Mouse (Mus musculus) MEL (cell line): ENCODE results near the gene Lrrc25. TPM values are rescaled to one million over a fixed set of nuclear protein-coding genes. Genes with fewer than 3 reads are reported as not detected.

Experiments
- DNase-seq: peaks from one replicate; pipeline ENCODE4 v3.0.0; 2011; ENCODE audit warnings: low read depth, low spot score
- H3K27ac ChIP-seq: 2 replicates; pipeline ENCODE4 v1.5.1; 2012; ENCODE audit warnings: low read depth, mild to moderate bottlenecking, control low read depth, low read length, moderate library complexity; ENCODE audit not compliant: control insufficient read depth
- H3K27me3 ChIP-seq, 2 experiments: fragments of 150-350 bp in 1 of 2; sonication (generic) in 1 of 2; 2 replicates each; pipeline ENCODE4 v1.6.1; 2012; ENCODE audit warnings: low read length in 2 of 2, mild to moderate bottlenecking in 2 of 2, improper control_type of control experiment in 1 of 2, moderate library complexity in 1 of 2; ENCODE audit not compliant: insufficient read depth in 2 of 2, control insufficient read depth in 1 of 2
- H3K36me3 ChIP-seq, 2 experiments: 2 replicates each; pipeline ENCODE4 v1.6.1; 2012 to 2014; ENCODE audit warnings: low read length in 2 of 2, improper control_type of control experiment in 1 of 2, inconsistent platforms in 1 of 2, mild to moderate bottlenecking in 1 of 2; ENCODE audit not compliant: insufficient read depth in 2 of 2, control insufficient read depth in 1 of 2
- H3K4me1 ChIP-seq, 2 experiments: fragments of 150-350 bp in 1 of 2; sonication (generic) in 1 of 2; 2 replicates each; pipeline ENCODE4 v1.6.1; 2012; ENCODE audit warnings: low read length in 2 of 2, improper control_type of control experiment in 1 of 2, mild to moderate bottlenecking in 1 of 2; ENCODE audit not compliant: insufficient read depth in 2 of 2, control insufficient read depth in 1 of 2
- H3K4me3 ChIP-seq, 2 experiments: fragments of 150-350 bp in 1 of 2; sonication (generic) in 1 of 2; 2 replicates each; pipeline ENCODE4 v1.5.1; 2012; ENCODE audit warnings: low read depth in 2 of 2, low read length in 2 of 2, mild to moderate bottlenecking in 2 of 2, moderate library complexity in 2 of 2, control low read depth in 1 of 2, improper control_type of control experiment in 1 of 2; ENCODE audit not compliant: control insufficient read depth in 1 of 2, insufficient read depth in 1 of 2
- H3K79me2 ChIP-seq: 2 replicates; pipeline ENCODE4 v1.6.1; 2012; ENCODE audit warnings: mild to moderate bottlenecking, low read length, moderate library complexity; ENCODE audit not compliant: control insufficient read depth, poor library complexity, insufficient read depth
- H3K9ac ChIP-seq: 2 replicates; pipeline ENCODE4 v1.6.1; 2012; ENCODE audit warnings: low read depth, mild to moderate bottlenecking, control low read depth, low read length, moderate library complexity; ENCODE audit not compliant: control insufficient read depth, poor library complexity, severe bottlenecking
- H3K9me3 ChIP-seq: fragments of 150-350 bp; sonication (generic); replicated peaks from 2 replicates; pipeline ENCODE4 v1.6.1; 2012; ENCODE audit warnings: mild to moderate bottlenecking, low read length, improper control_type of control experiment, moderate library complexity; ENCODE audit not compliant: insufficient read depth
- CHD1 ChIP-seq: IDR thresholded peaks from 2 replicates; pipeline ENCODE4 v1.6.1; 2012; ENCODE audit warnings: low read depth, mild to moderate bottlenecking, inconsistent platforms, low read length, improper control_type of control experiment
- ELF1 ChIP-seq: IDR thresholded peaks from 2 replicates; pipeline ENCODE4 v1.6.1; 2014; ENCODE audit warnings: low read depth, mild to moderate bottlenecking, inconsistent platforms, low read length, improper control_type of control experiment, moderate library complexity
- ETS1 ChIP-seq: IDR thresholded peaks from 2 replicates; pipeline ENCODE4 v1.6.1; 2012; ENCODE audit warnings: low read depth, mild to moderate bottlenecking, inconsistent platforms, low read length, improper control_type of control experiment, moderate library complexity
- GABPA ChIP-seq: IDR thresholded peaks from 2 replicates; pipeline ENCODE4 v1.6.1; 2012; ENCODE audit warnings: low read depth, mild to moderate bottlenecking, inconsistent platforms, low read length, improper control_type of control experiment, moderate library complexity
- KAT2A ChIP-seq: conservative IDR thresholded peaks from 2 replicates; pipeline ENCODE4 v1.6.1; 2012; ENCODE audit warnings: low read depth, low read length, improper control_type of control experiment, inconsistent platforms
- MAZ ChIP-seq: IDR thresholded peaks from 2 replicates; pipeline ENCODE4 v1.6.1; 2012; ENCODE audit warnings: low read depth, mild to moderate bottlenecking, inconsistent platforms, low read length, improper control_type of control experiment
- NRF1 ChIP-seq: IDR thresholded peaks from 2 replicates; pipeline ENCODE4 v1.6.1; 2014; ENCODE audit warnings: low read depth, mild to moderate bottlenecking, inconsistent platforms, low read length, improper control_type of control experiment, moderate library complexity; ENCODE audit not compliant: poor library complexity, insufficient read depth, severe bottlenecking
- USF1 ChIP-seq: IDR thresholded peaks from 2 replicates; pipeline ENCODE4 v1.6.1; 2014; ENCODE audit warnings: low read depth, mild to moderate bottlenecking, inconsistent platforms, low read length, improper control_type of control experiment, moderate library complexity
- USF2 ChIP-seq, 2 experiments: IDR thresholded peaks; 2 replicates each; pipeline ENCODE4 v1.6.1; 2011 to 2012; ENCODE audit warnings: improper control_type of control experiment in 2 of 2, low read length in 2 of 2, borderline replicate concordance in 1 of 2, inconsistent platforms in 1 of 2, low read depth in 1 of 2, mild to moderate bottlenecking in 1 of 2; ENCODE audit not compliant: insufficient read depth in 1 of 2
- polyA plus RNA-seq, 2 experiments: library from polyadenylated mRNA; stranded (reverse) in 1 of 2; unstranded in 1 of 2; fragments of >175 nt in 1 of 2; fragments of >200 nt in 1 of 2; gene quantifications; 2 replicates each; pipeline versions ENCODE4 v1.2.1 to v1.2.4; 2012; ENCODE audit warnings: low replicate concordance in 2 of 2, low read depth in 1 of 2; ENCODE audit not compliant: insufficient read length in 2 of 2, insufficient read depth in 1 of 2, missing spikeins in 1 of 2
- total RNA-seq: library from RNA; depleted of rRNA; stranded (reverse); fragments of 300-350 nt; gene quantifications from 2 replicates; pipeline ENCODE4 v1.2.3, GENCODE M21; 2012; rRNA removed

Gene Lrrc25
- total and polyA plus RNA-seq, 3 experiments = 0.39 to 1.1 TPM; not detected in 1

DNA sequence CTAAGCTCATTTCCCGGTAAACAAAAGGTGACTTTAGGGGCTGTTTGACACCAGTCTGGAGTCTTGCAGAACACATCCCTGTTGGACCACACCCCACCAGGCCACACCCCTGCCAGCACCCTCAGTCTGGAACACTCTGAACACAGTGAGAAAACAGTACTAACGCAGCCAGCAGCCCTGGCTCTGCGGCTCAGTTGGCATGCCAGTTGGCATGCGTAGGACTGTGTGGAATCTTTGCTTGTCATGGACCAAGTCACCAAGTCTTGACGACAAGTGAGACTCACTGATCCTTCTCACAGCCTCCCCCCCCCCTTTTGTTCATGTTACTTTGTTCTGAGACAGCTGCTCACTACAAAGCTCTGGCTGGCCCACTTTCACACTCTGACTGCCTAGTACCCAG lies 51.1 kb downstream of the Lrrc25 start:
- Histone ChIP-seq H3K27ac (no peak overlapping the region), H3K27me3 (no peaks in the 10 kb centered on the region), H3K36me3 (0 out of 4 replicates have a peak, but pooled peaks cover 0 to 2% of the 10 kb centered on the region in 2 experiments), H3K79me2 (no peaks in the 10 kb centered on the region), H3K9ac (no peak overlapping the region), H3K4me1 (peaks cover 0 to 7% of the 10 kb centered on the region in 2 experiments; a peak in 2 of 4 replicates), H3K9me3 (no peaks in the 10 kb centered on the region), H3K4me3 (no peak overlapping the region)
- TF ChIP-seq NRF1 (no peak), ETS1 (no peak), GABPA (no peak), ELF1 (no peak), USF1 (no peak), CHD1 (no peak), USF2 (IDR thresholded peaks at IDR 0.05; ENCODE audit: borderline replicate concordance in 1 of 2, insufficient read depth in 1 of 2, low read depth in 1 of 2, low read length in 2 of 2) (no peak), KAT2A (no peak), MAZ (no peak)
- no peak for DNase-seq

Other genes with a start within 250 kb of the Lrrc25 start
- not detected in 2 replicates for gene Comp, start 242.6 kb upstream of the Lrrc25 start, total RNA-seq
- gene Comp, start 242.6 kb upstream of the Lrrc25 start, polyA plus RNA-seq = under 1 TPM in 1 of 2 experiments, not detected in 1; 0.54 TPM
- gene Crtc1, start 176.6 kb upstream of the Lrrc25 start, total RNA-seq = 3.0 and 3.3 TPM in 2 replicates
- gene Crtc1, start 176.6 kb upstream of the Lrrc25 start, polyA plus RNA-seq = 10 to 100 TPM in 1 of 2 experiments, not detected in 1; 18.0 TPM
- gene Klhl26, start 139.2 kb upstream of the Lrrc25 start, total RNA-seq = 7.6 and 8.0 TPM in 2 replicates
- 10 to 100 TPM in 1 of 2 experiments, not detected in 1; 11.4 TPM for gene Klhl26, start 139.2 kb upstream of the Lrrc25 start, polyA plus RNA-seq
- not detected in 2 replicates for gene Tmem59l, start 128.8 kb upstream of the Lrrc25 start, total RNA-seq
- gene Tmem59l, start 128.8 kb upstream of the Lrrc25 start, polyA plus RNA-seq = not detected
- 3.8 and 6.6 TPM in 2 replicates for gene Crlf1, start 123.0 kb upstream of the Lrrc25 start, total RNA-seq
- gene Crlf1, start 123.0 kb upstream of the Lrrc25 start, polyA plus RNA-seq = 10 to 100 TPM in 1 of 2 experiments, not detected in 1; 26.6 TPM
- 200 and 204 TPM in 2 replicates for gene Rex1bd, start 109.4 kb upstream of the Lrrc25 start, total RNA-seq
- gene Rex1bd, start 109.4 kb upstream of the Lrrc25 start, polyA plus RNA-seq = 100 to 1,000 TPM in 1 of 2 experiments, not detected in 1; 145 TPM
- gene Uba52, start 105.4 kb upstream of the Lrrc25 start, total RNA-seq = 3,582 and 3,633 TPM in 2 replicates
- 1,000 to 10,000 TPM in 1 of 2 experiments, not detected in 1; 2,814 TPM for gene Uba52, start 105.4 kb upstream of the Lrrc25 start, polyA plus RNA-seq
- gene Fkbp8, start 88.4 kb upstream of the Lrrc25 start, total RNA-seq = 212 and 215 TPM in 2 replicates
- gene Fkbp8, start 88.4 kb upstream of the Lrrc25 start, polyA plus RNA-seq = 100 to 1,000 TPM in 1 of 2 experiments, not detected in 1; 349 TPM
- gene Kxd1, start 88.2 kb upstream of the Lrrc25 start, total RNA-seq = 49.1 and 54.4 TPM in 2 replicates
- gene Kxd1, start 88.2 kb upstream of the Lrrc25 start, polyA plus RNA-seq = 10 to 100 TPM in 1 of 2 experiments, not detected in 1; 77.4 TPM
- gene Ell, start 76.7 kb upstream of the Lrrc25 start, total RNA-seq = 10.8 and 12.4 TPM in 2 replicates
- 10 to 100 TPM in 1 of 2 experiments, not detected in 1; 25.9 TPM for gene Ell, start 76.7 kb upstream of the Lrrc25 start, polyA plus RNA-seq
- 84.1 and 90.9 TPM in 2 replicates for gene Isyna1, start 21.8 kb upstream of the Lrrc25 start, total RNA-seq
- gene Isyna1, start 21.8 kb upstream of the Lrrc25 start, polyA plus RNA-seq = 100 to 1,000 TPM in 1 of 2 experiments, not detected in 1; 189 TPM
- gene Ssbp4, start 7.3 kb upstream of the Lrrc25 start, total RNA-seq = 80.2 and 84.9 TPM in 2 replicates
- 100 to 1,000 TPM in 1 of 2 experiments, not detected in 1; 212 TPM for gene Ssbp4, start 7.3 kb upstream of the Lrrc25 start, polyA plus RNA-seq
- gene Gdf15, start 16.3 kb downstream of the Lrrc25 start, total RNA-seq = 0.15 and 1.8 TPM in 2 replicates
- under 1 TPM in 1 of 2 experiments, not detected in 1; 0.63 TPM for gene Gdf15, start 16.3 kb downstream of the Lrrc25 start, polyA plus RNA-seq
- gene Pgpep1, start 44.2 kb downstream of the Lrrc25 start, total RNA-seq = 12.6 and 13.7 TPM in 2 replicates
- gene Pgpep1, start 44.2 kb downstream of the Lrrc25 start, polyA plus RNA-seq = 10 to 100 TPM in 1 of 2 experiments, not detected in 1; 19.5 TPM
- gene Lsm4, start 57.1 kb downstream of the Lrrc25 start, total RNA-seq = 152 and 172 TPM in 2 replicates
- 1,000 to 10,000 TPM in 1 of 2 experiments, 100 to 1,000 TPM in 1; 514 to 2,024 TPM for gene Lsm4, start 57.1 kb downstream of the Lrrc25 start, polyA plus RNA-seq
- 11.1 and 16.5 TPM in 2 replicates for gene Jund, start 82.8 kb downstream of the Lrrc25 start, total RNA-seq
- gene Jund, start 82.8 kb downstream of the Lrrc25 start, polyA plus RNA-seq = 10 to 100 TPM in 1 of 2 experiments, not detected in 1; 18.8 TPM
- 0.03 TPM in 1 of 2 replicates, not detected in the other for gene Iqcn, start 87.3 kb downstream of the Lrrc25 start, total RNA-seq
- gene Iqcn, start 87.3 kb downstream of the Lrrc25 start, polyA plus RNA-seq = not detected
- 0.19 and 0.20 TPM in 2 replicates for gene Gm3336, start 102.4 kb downstream of the Lrrc25 start, total RNA-seq
- gene Gm3336, start 102.4 kb downstream of the Lrrc25 start, polyA plus RNA-seq = under 1 TPM in 1 of 2 experiments, not detected in 1; 0.72 TPM
- gene Pde4c, start 107.6 kb downstream of the Lrrc25 start, total RNA-seq = 0.65 and 0.75 TPM in 2 replicates
- gene Pde4c, start 107.6 kb downstream of the Lrrc25 start, polyA plus RNA-seq = 1 to 10 TPM in 1 of 2 experiments, not detected in 1; 3.0 TPM
- gene Rab3a, start 138.5 kb downstream of the Lrrc25 start, total RNA-seq = 1.8 TPM in 2 replicates
- gene Rab3a, start 138.5 kb downstream of the Lrrc25 start, polyA plus RNA-seq = 1 to 10 TPM in 1 of 2 experiments, not detected in 1; 5.6 TPM
- 41.9 and 52.8 TPM in 2 replicates for gene Mpv17l2, start 144.8 kb downstream of the Lrrc25 start, total RNA-seq
- gene Mpv17l2, start 144.8 kb downstream of the Lrrc25 start, polyA plus RNA-seq = 100 to 1,000 TPM in 1 of 2 experiments, not detected in 1; 102 TPM
- gene Pik3r2, start 160.6 kb downstream of the Lrrc25 start, total RNA-seq = 23.7 and 25.4 TPM in 2 replicates
- 10 to 100 TPM in 1 of 2 experiments, not detected in 1; 37.8 TPM for gene Pik3r2, start 160.6 kb downstream of the Lrrc25 start, polyA plus RNA-seq
- gene Mast3, start 188.9 kb downstream of the Lrrc25 start, total RNA-seq = 10.4 and 13.5 TPM in 2 replicates
- gene Mast3, start 188.9 kb downstream of the Lrrc25 start, polyA plus RNA-seq = 10 to 100 TPM in 1 of 2 experiments, not detected in 1; 54.7 TPM
- gene Il12rb1, start 192.3 kb downstream of the Lrrc25 start, total RNA-seq = 1.2 and 1.4 TPM in 2 replicates
- 1 to 10 TPM in 1 of 2 experiments, not detected in 1; 2.2 TPM for gene Il12rb1, start 192.3 kb downstream of the Lrrc25 start, polyA plus RNA-seq
- 10.0 and 13.1 TPM in 2 replicates for gene Arrdc2, start 223.6 kb downstream of the Lrrc25 start, total RNA-seq
- gene Arrdc2, start 223.6 kb downstream of the Lrrc25 start, polyA plus RNA-seq = 10 to 100 TPM in 1 of 2 experiments, not detected in 1; 22.5 TPM
- 7.3 and 8.9 TPM in 2 replicates for gene Kcnn1, start 247.1 kb downstream of the Lrrc25 start, total RNA-seq
- 10 to 100 TPM in 1 of 2 experiments, not detected in 1; 10.7 TPM for gene Kcnn1, start 247.1 kb downstream of the Lrrc25 start, polyA plus RNA-seq